Mouse (Mus musculus): Measurements from ENCODE around the gene Zswim3.

Zswim3 gene

DNA sequence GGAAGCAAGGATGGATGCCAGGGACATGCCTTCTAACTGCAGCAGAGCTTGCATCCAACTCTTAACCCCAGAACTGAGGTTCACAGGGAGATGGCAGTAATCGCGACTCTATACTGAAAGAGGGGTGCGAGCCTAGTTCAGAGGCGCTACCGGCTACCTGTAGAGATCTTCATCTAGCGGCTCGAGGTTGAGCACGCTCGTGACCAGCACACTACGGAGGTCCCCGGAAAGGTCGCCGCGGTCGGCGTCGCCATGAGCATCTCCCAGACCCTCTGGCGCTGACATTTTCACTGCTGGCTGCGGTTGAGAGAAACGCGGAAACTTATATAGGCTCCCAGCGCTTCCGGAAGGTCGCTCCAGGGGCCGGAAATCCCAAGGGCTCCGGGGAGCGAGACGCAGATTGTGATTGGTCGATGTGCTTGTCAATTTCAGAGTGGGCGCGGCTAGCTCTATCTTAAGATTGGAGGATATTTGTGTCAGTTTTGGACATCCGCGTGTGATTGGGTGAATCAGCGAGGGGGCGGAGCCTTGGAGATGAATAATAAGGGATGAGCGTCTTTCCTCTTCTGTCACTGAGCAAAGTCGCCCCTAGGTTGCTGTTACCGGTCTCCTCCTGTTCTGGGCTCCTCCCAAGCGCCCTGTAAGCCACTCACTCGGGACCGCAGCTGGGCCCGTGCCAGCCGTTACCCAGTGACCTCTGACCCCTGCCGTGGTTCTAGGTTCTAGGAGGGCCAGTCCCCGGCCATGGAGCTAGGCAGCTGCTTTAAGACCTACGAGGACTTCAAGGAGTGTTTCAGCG is at the start of gene Zswim3, which contains the start of gene Acot8:
Gene Zswim3 (plus strand): TSS at position 566 of the 799 bp plus-strand sequence.
Gene Acot8 (minus strand): TSS at position 350 of the 799 bp plus-strand sequence.
- DNase-seq, result peak; percentile 97

DNA sequence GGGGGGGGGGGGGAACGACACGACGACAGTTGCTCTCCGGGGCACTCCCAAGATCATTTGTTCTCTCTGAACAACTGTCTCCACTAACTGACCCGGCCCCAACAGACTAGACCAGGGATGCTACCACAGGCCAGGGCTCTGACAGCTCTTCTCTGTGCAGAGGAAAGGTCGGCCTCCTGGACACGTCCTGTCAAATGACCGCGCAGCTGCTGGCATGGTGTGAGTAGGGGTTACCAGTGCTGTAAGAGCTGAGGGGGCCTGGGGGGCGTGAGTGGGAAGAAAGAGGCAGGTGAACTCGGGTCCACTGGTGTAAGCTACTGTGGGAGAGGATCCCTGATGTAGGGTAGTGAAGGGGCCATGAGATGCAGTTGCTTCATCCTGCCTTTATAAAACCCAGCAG is 47.1 kb upstream of the Zswim3 start:
- DNase-seq, result no peak

GRCm38 (mm10) chr2:164758692-164759091 is 46.2 kb upstream of the Zswim3 start:
- no peak for DNase-seq

GRCm38 (mm10) chr2:164760059-164760833 is 44.7 kb upstream of the Zswim3 start:
- no peak for DNase-seq

GRCm38 (mm10) chr2:164761502-164761901 is 43.4 kb upstream of the Zswim3 start:
- no peak for DNase-seq

DNA sequence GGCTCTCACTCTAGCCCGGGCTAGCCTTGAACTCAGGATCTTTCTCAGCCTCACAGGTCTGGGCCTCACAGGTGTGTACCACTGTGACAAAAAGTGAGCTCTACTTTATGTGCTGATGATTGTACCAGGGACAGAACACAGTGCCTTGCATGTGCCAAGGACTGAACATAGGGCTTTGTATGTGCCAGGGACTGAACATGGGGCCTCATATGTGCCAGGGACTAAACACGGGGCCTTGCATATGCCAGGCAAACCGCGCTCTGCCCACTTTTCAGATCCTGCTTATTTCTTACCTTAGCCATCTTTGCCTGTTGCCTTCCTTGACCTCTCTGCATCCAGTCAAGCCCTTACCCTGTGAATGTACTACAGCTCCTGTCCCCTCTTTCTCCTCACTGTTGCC is 42.9 kb upstream of the Zswim3 start:
- no peak for DNase-seq

DNA sequence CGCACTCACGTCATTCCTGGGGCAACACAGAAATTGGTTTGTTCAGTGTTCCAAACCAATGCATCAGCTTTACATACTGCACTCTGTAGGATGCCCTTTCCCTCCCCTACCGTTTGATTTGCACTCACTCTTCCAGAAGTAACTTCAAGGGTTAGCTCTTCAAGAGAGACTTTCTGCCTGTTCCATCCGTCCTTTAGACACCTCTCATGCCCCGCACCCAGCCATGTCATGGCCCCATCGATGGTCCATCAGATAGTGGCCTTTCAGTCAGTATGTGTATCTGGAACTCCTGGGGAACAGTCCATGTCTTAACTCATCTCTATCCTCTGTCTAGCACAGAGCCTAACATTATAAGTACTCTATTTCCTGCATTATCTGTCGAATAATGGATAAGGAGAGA is 42.3 kb upstream of the Zswim3 start:
- DNase-seq, result no peak

- DNase-seq, result no peak
These were observed 39.1 kb upstream of the Zswim3 start for GRCm38 (mm10) chr2:164765841-164766240.

GRCm38 (mm10) chr2:164767812-164768540 is 36.9 kb upstream of the Zswim3 start:
- DNase-seq, result no peak

- peak; percentile 99 for DNase-seq
These were observed 35.5 kb upstream of the Zswim3 start, which contains the start of gene Ube2c for GRCm38 (mm10) chr2:164769258-164770037. TSS of gene Ube2c (plus strand) at chr2:164769898.

- DNase-seq, result no peak
These were observed 34.6 kb upstream of the Zswim3 start for GRCm38 (mm10) chr2:164770279-164770678.

GRCm38 (mm10) chr2:164771123-164771522 is 33.8 kb upstream of the Zswim3 start:
- DNase-seq, result no peak

DNA sequence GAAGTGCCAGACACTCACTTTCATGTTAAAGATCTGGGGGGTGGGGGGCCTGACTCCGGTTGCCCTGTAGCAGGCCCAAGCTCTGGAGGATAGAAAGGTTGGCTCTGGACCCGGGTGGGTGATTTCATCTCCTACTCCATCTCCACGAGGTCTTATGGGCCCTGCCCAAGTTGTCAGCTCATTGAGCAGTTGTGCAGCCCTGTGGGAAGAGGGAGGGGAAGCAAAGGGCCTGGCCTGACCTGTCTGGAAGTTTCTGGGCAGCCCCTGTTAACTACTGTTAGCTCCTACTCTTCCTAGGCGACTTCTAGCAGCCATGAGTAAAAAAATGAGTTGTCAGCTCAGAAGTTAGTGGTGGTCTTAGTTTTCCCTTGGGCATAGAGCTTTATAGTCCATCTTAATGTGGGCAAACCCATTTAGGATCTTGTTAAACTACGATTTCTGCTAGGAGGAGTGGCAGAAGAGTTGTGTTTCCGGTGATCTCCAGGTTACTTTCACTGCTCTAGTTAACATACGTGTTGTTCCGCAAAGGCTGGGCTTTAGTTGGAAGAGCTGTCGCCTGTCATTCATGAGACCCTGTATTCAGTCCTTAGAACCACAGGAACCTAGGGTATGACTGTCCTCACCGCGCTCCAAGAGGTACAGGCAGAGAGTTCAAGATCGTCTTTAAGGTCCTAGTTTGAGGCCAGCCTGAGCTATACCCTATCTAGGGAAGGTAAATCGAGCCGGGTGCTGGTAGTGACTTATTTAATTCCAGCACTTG is 31.5 kb upstream of the Zswim3 start:
- DNase-seq, result no peak

- DNase-seq, result no peak
These were observed 30.9 kb upstream of the Zswim3 start for GRCm38 (mm10) chr2:164773989-164774364.

GRCm38 (mm10) chr2:164776130-164776529 is 28.8 kb upstream of the Zswim3 start:
- DNase-seq, result no peak

- DNase-seq, result no peak
These were observed 28.1 kb upstream of the Zswim3 start for GRCm38 (mm10) chr2:164776801-164777200.

- DNase-seq, result no peak
These were observed 27.5 kb upstream of the Zswim3 start for GRCm38 (mm10) chr2:164777246-164778014.

DNA sequence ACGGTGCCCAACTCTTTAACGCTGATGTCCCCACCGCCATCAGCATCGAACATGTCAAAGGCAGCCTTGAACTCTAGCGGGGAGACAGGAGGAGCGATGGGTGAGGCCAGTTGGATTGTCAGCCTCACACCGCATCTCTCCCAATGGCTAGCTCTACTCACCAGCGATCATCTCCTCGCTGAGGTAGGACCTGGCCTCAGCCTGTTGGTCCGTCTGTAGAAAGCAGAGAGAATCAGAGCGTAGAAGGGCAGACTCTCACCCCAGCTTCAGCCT is 26.9 kb upstream of the Zswim3 start:
- DNase-seq, result no peak

DNA sequence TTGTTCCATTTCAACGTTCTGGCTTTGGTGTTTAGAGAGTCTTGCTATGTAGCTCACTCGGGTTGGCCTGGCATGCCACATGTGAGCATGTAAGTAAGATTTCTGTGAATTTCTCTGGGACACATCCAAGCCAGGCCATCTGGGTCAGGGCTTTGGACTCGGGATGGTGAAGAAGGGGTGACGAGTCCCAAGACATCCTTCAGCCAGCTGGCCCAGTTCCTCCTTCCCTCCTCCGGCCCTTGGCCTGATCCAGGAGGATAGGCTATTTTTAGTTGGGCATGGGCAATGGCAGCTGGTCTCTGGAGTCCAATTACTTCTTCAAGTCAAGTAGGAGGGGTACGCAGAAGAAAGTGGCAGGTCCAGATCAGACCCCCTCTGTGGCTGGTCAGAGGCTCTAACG is 26.1 kb upstream of the Zswim3 start:
- no peak for DNase-seq

DNA sequence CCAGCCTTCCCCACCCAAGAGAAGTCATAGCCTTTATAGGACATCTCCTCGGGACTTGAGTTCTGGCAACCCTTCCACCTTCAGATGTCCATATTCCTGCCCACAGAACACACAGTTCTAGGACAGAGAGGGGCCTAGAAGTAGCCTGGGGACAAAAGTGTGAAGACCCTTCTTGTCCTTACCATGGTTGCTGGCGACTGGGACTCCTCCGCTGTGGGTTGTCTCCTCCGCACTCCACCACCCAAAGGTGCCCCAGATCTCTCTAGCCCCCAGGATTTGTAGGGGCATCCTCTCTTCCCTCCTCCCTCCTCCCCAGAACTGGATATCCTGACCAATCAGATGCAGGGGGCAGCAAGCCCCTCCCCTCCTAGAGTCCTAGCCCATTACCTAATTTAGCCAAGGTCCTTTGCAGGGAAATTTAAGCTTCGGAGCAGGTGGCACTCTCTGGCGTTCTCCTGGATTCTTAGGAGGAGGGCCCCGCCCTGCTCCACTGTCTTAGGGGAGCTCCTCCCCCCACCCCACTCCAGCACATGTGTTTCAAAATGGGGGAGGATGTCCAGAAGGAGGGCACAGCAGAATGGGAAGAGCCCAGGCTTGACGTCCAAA is 25.3 kb upstream of the Zswim3 start, which contains the start of gene Tnnc2:
Gene Tnnc2 (minus strand): TSS at position 487 of the 606 bp plus-strand sequence.
- no peak for DNase-seq

- no peak for DNase-seq
These were observed 23.0 kb upstream of the Zswim3 start for GRCm38 (mm10) chr2:164781876-164782275.

Data from right cerebral cortex, postnatal 25 days (tissue).